ENCODE assay signal across 23 mouse cellular contexts in genomic region chr19:21583523-21583984, GRCm38 (mm10).
DNase-seq lines count a peak whose midpoint lies in the region; ATAC-seq and TF ChIP-seq lines count a peak whose summit lies in the region.
"Had no signal": no experiment of that assay in that cellular context is flagged by ENCODE, and none has a peak within 500 bp of the region (broad histone marks: within the 10 kb centered on the region; RNA-seq: fewer than 3 reads in every experiment).

No protein-coding gene starts in this region.

- dilution Hi-C loops in CH12.LX (cut with MboI; ENCODE audit: extremely low pct_ligation_motif_present, extremely low pct_unique_long_range_greater_than_20kb, low sequenced_read_pairs) = no loop called here

- TF ChIP-seq EP300 in CH12.LX (IDR thresholded peaks at IDR 0.05; ENCODE audit: low read length) = peak; percentile 97

- TF ChIP-seq POLR2A in CH12.LX (IDR thresholded peaks at IDR 0.05; ENCODE audit: low read depth, low read length) = no peak
- TF ChIP-seq POLR2A in small intestine, adult 2 months (IDR thresholded peaks at IDR 0.05; ENCODE audit: low read depth, low read length) = no peak
- TF ChIP-seq POLR2A in thymus, adult 2 months (IDR thresholded peaks at IDR 0.05; ENCODE audit: control insufficient read depth, extremely low read depth, insufficient read depth, low read length, poor library complexity) = no peak

- in situ Hi-C loops in CH12.LX (cut with MboI; ENCODE audit: low pct_ligation_motif_present, low pct_unique_long_range_greater_than_20kb, low sequenced_read_pairs) = no loop called here

- WGBS in kidney, embryonic 15.5 days = 73% methylated on average over 4 of the region's 4 CpGs
- 56% methylated on average over 4 of the region's 4 CpGs for WGBS in small intestine, adult 2 months
- 59% methylated on average over 4 of the region's 4 CpGs for WGBS in thymus, adult 2 months

- H3K27ac ChIP-seq in kidney, embryonic 15.5 days = no peak overlapping the region
- H3K27ac ChIP-seq in CH12.LX (ENCODE audit: insufficient read depth, low read depth) = no peak overlapping the region
- peak overlapping the region; percentile 39; the same call in 1 of the 2 replicates for H3K27ac ChIP-seq in small intestine, adult 2 months (ENCODE audit: insufficient read depth, low read depth, low read length)
- no peak overlapping the region for H3K27ac ChIP-seq in thymus, adult 2 months (ENCODE audit: control insufficient read depth, insufficient read depth, low read length)
- H3K27ac ChIP-seq: embryonic facial prominence, embryonic 10.5 days; hindbrain, embryonic 12.5 days; kidney, postnatal 0 days; limb, embryonic 13.5 days; liver, embryonic 12.5 days had no signal

- H3K9me3 ChIP-seq in kidney, embryonic 15.5 days (replicated peaks) = no peaks in the 10 kb centered on the region
- H3K9me3 ChIP-seq in CH12.LX (replicated peaks; ENCODE audit: low read length) = no peaks in the 10 kb centered on the region
- H3K9me3 ChIP-seq: embryonic facial prominence, embryonic 10.5 days; heart, embryonic 12.5 days; hindbrain, embryonic 12.5 days; limb, embryonic 13.5 days; liver, embryonic 12.5 days had no signal

- DNase-seq in kidney, adult 9 months = peak; percentile 33
- DNase-seq in CH12.LX (ENCODE audit: extremely low read depth) = peak; percentile 80
- DNase-seq in kidney, postnatal 14 days = peak; percentile 27
- DNase-seq in layer of hippocampus, adult 18-20 months (ENCODE audit: low spot score in 2 of 2) = no peak
- DNase-seq in thymus, adult 2 months = no peak
- DNase-seq: adrenal gland, postnatal 14 days; cerebellum, adult 9-10 months; gastrocnemius, postnatal 10 days; heart, postnatal 10 days; layer of hippocampus, adult 9-11 months; lung, adult 2 months; midbrain, embryonic 14.5 days; right cerebral cortex, postnatal 14 days; thymus, postnatal 14 days had no signal

- ATAC-seq in kidney, embryonic 15.5 days (replicated peaks; ENCODE audit: low FRiP score) = no peak
- ATAC-seq: forebrain, embryonic 16.5 days; liver, embryonic 12.5 days had no signal

- no peak for TF ChIP-seq CTCF in CH12.LX (conservative IDR thresholded peaks at IDR 0.05 in 1 of 2, IDR thresholded peaks at IDR 0.05 in 1 of 2; ENCODE audit: low read depth in 2 of 2, low read length in 2 of 2)
- TF ChIP-seq CTCF in small intestine, adult 2 months (IDR thresholded peaks at IDR 0.05; ENCODE audit: extremely low read depth, insufficient read length, insufficient replicate concordance, low read depth, low read length) = no peak
- TF ChIP-seq CTCF in thymus, adult 2 months (IDR thresholded peaks at IDR 0.05; ENCODE audit: borderline replicate concordance, control insufficient read depth, extremely low read depth, insufficient read depth, low read length, poor library complexity) = no peak

- no peaks in the 10 kb centered on the region for H3K36me3 ChIP-seq in kidney, embryonic 15.5 days
- no peaks in the 10 kb centered on the region for H3K36me3 ChIP-seq in CH12.LX (replicated peaks in 1 of 2; ENCODE audit: control insufficient read depth in 1 of 2, insufficient read depth in 1 of 2, low read length in 1 of 2)
- peaks cover 2% of the 10 kb centered on the region; the same call in 1 of the 2 replicates for H3K36me3 ChIP-seq in small intestine, adult 2 months (ENCODE audit: control insufficient read depth, insufficient read depth, low read length)
- no peaks in the 10 kb centered on the region for H3K36me3 ChIP-seq in thymus, adult 2 months (ENCODE audit: control insufficient read depth, insufficient read depth, low read length)
- H3K36me3 ChIP-seq: embryonic facial prominence, embryonic 10.5 days; heart, embryonic 12.5 days; hindbrain, embryonic 12.5 days; limb, embryonic 13.5 days; liver, embryonic 12.5 days had no signal

- H3K4me3 ChIP-seq in kidney, embryonic 15.5 days (replicated peaks) = no peak overlapping the region
- peak overlapping the region in 1 of 3 experiments; percentile 3 for H3K4me3 ChIP-seq in CH12.LX (replicated peaks in 1 of 3; ENCODE audit: low read depth in 2 of 3, low read length in 2 of 3, poor library complexity in 1 of 3)
- no peak overlapping the region for H3K4me3 ChIP-seq in small intestine, adult 2 months (ENCODE audit: low read depth, low read length)
- H3K4me3 ChIP-seq in thymus, adult 2 months (ENCODE audit: control insufficient read depth, insufficient read depth, low read length) = no peak overlapping the region
- H3K4me3 ChIP-seq: embryonic facial prominence, embryonic 10.5 days; heart, embryonic 12.5 days; hindbrain, embryonic 12.5 days; limb, embryonic 13.5 days; liver, embryonic 12.5 days had no signal

- no peaks in the 10 kb centered on the region for H3K79me2 ChIP-seq in CH12.LX (replicated peaks; ENCODE audit: control insufficient read depth, extremely low read depth, insufficient read depth, poor library complexity, severe bottlenecking)

- no peak for TF ChIP-seq RAD21 in CH12.LX (IDR thresholded peaks at IDR 0.05; ENCODE audit: low read depth, low read length)

- no peaks in the 10 kb centered on the region; the same call in 1 of the 2 replicates for H3K4me1 ChIP-seq in kidney, embryonic 15.5 days
- peaks cover 10 to 52% of the 10 kb centered on the region in 2 experiments for H3K4me1 ChIP-seq in CH12.LX (ENCODE audit: control insufficient read depth in 1 of 2, insufficient read depth in 2 of 2)
- no peaks in the 10 kb centered on the region for H3K4me1 ChIP-seq in small intestine, adult 2 months (ENCODE audit: control insufficient read depth, insufficient read depth, insufficient read length, low read length)
- no peaks in the 10 kb centered on the region; the same call in 1 of the 2 replicates for H3K4me1 ChIP-seq in thymus, adult 2 months (replicated peaks; ENCODE audit: control insufficient read depth, insufficient read depth, low read length)
- H3K4me1 ChIP-seq: embryonic facial prominence, embryonic 10.5 days; hindbrain, embryonic 12.5 days; limb, embryonic 13.5 days; liver, embryonic 12.5 days had no signal

- no peaks in the 10 kb centered on the region for H3K27me3 ChIP-seq in kidney, embryonic 15.5 days
- H3K27me3 ChIP-seq in CH12.LX (replicated peaks) = no peaks in the 10 kb centered on the region
- H3K27me3 ChIP-seq in small intestine, adult 2 months (ENCODE audit: control insufficient read depth, insufficient read depth, low read length) = no peaks in the 10 kb centered on the region
- no peaks in the 10 kb centered on the region for H3K27me3 ChIP-seq in thymus, adult 2 months (ENCODE audit: control insufficient read depth, insufficient read depth, low read length)
- H3K27me3 ChIP-seq: heart, embryonic 12.5 days; hindbrain, embryonic 12.5 days; limb, embryonic 13.5 days; liver, embryonic 12.5 days had no signal

- H3K9ac ChIP-seq in kidney, embryonic 15.5 days = no peak overlapping the region
- no peak overlapping the region for H3K9ac ChIP-seq in CH12.LX (ENCODE audit: insufficient read depth, low read depth)
- H3K9ac ChIP-seq: heart, embryonic 12.5 days; hindbrain, embryonic 12.5 days; limb, embryonic 13.5 days; liver, embryonic 12.5 days had no signal

- H3K4me2 ChIP-seq in kidney, embryonic 15.5 days = no peak overlapping the region
- H3K4me2 ChIP-seq in CH12.LX (ENCODE audit: insufficient read depth, low read depth, poor library complexity, severe bottlenecking) = peak overlapping the region; percentile 82
- H3K4me2 ChIP-seq: heart, embryonic 12.5 days; hindbrain, embryonic 12.5 days; limb, embryonic 13.5 days; liver, embryonic 12.5 days had no signal

TF ChIP-seq in CH12.LX, 34 proteins besides CTCF, POLR2A, EP300 and RAD21:
- TF ChIP-seq MEF2A (IDR thresholded peaks at IDR 0.05; ENCODE audit: borderline replicate concordance, low read depth, low read length) (peak; percentile 72), JUN (IDR thresholded peaks at IDR 0.05; ENCODE audit: insufficient read depth, low read depth, low read length) (0 out of 2 replicates have a peak, but pooled peaks have one; percentile 25), TCF12 (IDR thresholded peaks at IDR 0.05; ENCODE audit: low read depth, low read length) (peak; percentile 60; the same call in 1 of the 2 replicates), CHD2 (IDR thresholded peaks at IDR 0.05; ENCODE audit: low read length) (peak; percentile 63; the same call in 1 of the 2 replicates), IRF4 (IDR thresholded peaks at IDR 0.05; ENCODE audit: low read depth, low read length) (peak; percentile 94), RCOR1 (conservative IDR thresholded peaks at IDR 0.05; ENCODE audit: low read depth, low read length) (peak; percentile 59), POLR2AphosphoS2 (IDR thresholded peaks at IDR 0.05; ENCODE audit: low read depth, low read length) (no peak), BHLHE40 (IDR thresholded peaks at IDR 0.05; ENCODE audit: low read depth, low read length) (0 out of 2 replicates have a peak, but pooled peaks have one; percentile 16), MYC (IDR thresholded peaks at IDR 0.05; ENCODE audit: low read depth, low read length) (peak; percentile 65; the same call in 1 of the 2 replicates), TBP (conservative IDR thresholded peaks at IDR 0.05; ENCODE audit: low read depth, low read length) (no peak), MAFK (IDR thresholded peaks at IDR 0.05; ENCODE audit: insufficient replicate concordance, low read length) (0 out of 2 replicates have a peak, but pooled peaks have one; percentile 54), GABPA (IDR thresholded peaks at IDR 0.05; ENCODE audit: insufficient replicate concordance, low read depth, low read length) (no peak)

Comparison
In these comparisons a context has a peak if more than half of its experiments do, and no peak if none do; other contexts are left out.
1. DNase-seq: peak in kidney, adult 9 months (single experiment), CH12.LX (single experiment) and kidney, postnatal 14 days (single experiment); none in layer of hippocampus, adult 18-20 months (0 of 2) and thymus, adult 2 months (single experiment).